Mouse (Mus musculus): ENCODE results near the gene Ccdc51.

The Ccdc51 gene

DNA sequence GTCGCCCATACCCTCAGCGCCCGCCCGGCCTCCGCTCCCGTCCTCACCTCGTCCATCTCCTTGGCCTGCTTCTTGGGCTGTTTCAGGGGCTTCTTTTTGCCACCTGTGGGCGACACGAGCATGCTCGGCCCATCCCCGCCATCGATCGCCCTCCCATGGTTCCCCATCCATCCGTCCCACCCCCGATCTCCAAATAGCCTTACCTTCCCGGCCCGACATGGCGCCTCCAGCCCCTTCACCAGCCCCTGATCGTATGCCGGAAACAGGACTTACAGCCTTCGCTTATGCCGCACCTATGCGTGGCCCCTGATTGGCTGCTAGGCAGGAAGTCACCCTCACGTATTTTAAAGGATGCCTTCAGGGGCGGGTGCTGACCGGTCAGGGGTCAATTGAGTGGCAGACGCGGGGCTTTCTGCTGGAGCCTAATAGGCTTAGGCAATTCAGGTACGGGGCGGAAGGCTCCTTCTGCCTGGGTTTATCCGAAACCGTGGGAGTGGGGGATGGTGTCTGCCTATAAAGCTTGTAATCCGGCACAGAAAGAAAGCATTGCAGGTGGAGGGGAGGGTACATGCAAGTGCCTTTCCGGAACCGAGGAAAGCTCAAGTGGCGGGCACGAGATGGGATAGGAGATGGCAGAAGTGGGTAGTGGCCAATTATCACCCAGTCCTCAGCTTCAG lies at the start of gene Ccdc51, which contains the start of gene Tma7:
Gene Ccdc51 (plus strand): TSS at position 370 of the 677 bp plus-strand sequence.
Gene Tma7 (minus strand): TSS at position 464 of the 677 bp plus-strand sequence.
- DNase-seq, result peak; percentile 88 to 91

- DNase-seq, result peak; percentile 87 to 91
These were observed 44.0 kb upstream of the Ccdc51 start, which contains the start of gene Shisa5 for GRCm38 (mm10) chr9:109038086-109038895. Shisa5 (plus strand) TSS chr9:109038565.

DNA sequence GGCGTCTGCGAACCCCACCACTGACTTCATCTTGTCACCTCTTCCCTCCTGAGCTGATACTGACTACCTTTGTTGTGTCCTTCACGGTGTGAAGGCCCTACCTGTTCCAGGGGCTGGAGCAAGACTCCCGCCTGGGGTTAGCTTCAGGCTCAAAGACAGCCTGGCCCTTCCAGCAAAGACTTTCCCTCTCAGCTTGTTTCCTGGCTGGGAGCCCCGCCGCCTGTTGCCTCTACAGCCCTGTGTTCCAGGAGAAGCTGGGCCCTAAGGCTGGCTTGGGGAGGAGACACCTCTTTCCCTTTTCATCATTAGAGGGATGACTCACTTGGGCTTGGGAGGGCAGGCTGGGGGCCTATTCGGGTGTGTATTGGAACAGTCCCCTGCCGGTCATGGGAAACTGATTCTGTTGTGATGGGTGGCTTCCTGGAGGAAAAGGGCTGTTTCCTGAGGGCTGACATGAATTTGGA lies 43.4 kb upstream of the Ccdc51 start:
- DNase-seq, result peak; percentile 80 to 86

- no peak for DNase-seq
These were observed 42.6 kb upstream of the Ccdc51 start for GRCm38 (mm10) chr9:109039681-109040080.

GRCm38 (mm10) chr9:109040216-109040615 lies 42.1 kb upstream of the Ccdc51 start:
- DNase-seq, result peak in 1 of 2 experiments; percentile 46

- peak; percentile 66 to 82 for DNase-seq
These were observed 41.4 kb upstream of the Ccdc51 start for GRCm38 (mm10) chr9:109040906-109041305.

- DNase-seq, result no peak
These were observed 40.9 kb upstream of the Ccdc51 start for GRCm38 (mm10) chr9:109041351-109041750.

- peak; percentile 67 to 69 for DNase-seq
These were observed 36.0 kb upstream of the Ccdc51 start for GRCm38 (mm10) chr9:109046306-109046705.

DNA sequence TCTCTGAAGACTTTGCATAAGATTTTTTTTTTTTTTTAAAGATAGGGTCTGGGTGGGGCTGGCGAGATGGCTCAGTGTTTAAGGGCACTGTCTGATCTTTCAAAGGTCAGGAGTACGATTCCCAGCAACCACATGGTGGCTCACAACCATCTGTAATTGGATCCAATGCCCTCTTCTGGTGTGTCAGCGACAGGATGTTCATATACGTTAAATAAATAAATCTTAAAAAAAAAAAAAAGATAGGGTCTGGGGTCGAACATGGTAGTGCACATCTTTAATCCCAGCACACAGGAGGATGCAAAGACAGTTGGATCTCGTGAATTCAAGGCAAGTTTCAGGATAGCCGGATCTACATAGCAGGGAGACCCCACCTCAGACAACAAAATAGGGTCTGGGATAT lies 33.0 kb upstream of the Ccdc51 start:
- no peak for DNase-seq

- no peak for DNase-seq
These were observed 32.2 kb upstream of the Ccdc51 start for GRCm38 (mm10) chr9:109049996-109050673.

GRCm38 (mm10) chr9:109050674-109050997 lies 31.7 kb upstream of the Ccdc51 start:
- no peak for DNase-seq

- DNase-seq, result no peak
These were observed 31.2 kb upstream of the Ccdc51 start for GRCm38 (mm10) chr9:109051011-109051501.

DNA sequence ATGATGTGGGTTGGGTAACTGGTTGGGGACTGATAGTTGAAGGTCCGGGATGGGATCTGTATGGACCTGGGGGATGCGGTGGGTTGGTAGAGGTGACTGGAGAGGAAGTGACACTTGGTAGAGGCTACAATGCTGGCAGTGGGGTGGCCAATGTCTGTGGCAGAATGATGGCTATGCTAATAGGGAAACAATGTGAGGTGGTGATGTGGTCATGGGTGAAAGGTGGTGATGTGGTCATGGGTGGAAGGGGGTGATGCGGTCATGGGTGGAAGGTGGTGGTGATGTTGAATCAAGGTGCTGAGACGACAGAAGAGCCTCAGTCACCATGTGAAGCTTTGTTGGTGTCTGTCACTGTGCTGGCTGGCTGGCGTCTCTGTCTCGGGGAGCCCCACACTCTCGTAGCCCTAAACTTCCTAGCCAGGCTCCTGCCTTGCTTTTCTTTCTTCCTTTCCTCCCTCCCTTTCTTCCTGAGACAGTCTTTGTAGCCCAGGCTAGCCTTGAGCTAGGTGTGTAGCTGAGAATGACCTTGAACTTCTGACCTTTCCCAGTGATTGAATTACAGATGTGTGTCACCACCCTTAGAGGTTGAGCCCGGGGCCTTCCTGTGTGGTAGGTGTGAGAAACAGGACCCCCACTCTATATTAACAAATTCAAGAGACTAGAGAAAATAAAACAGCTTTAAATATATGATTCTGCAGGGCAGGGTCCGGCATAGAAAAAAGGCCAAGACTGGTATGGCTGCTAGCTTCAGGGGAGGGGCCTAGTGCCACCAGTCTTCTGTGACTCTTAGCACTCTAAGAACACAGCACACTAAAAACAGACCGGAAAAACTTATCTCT lies 30.4 kb upstream of the Ccdc51 start:
- DNase-seq, result no peak

GRCm38 (mm10) chr9:109052490-109053260 lies 29.6 kb upstream of the Ccdc51 start:
- no peak for DNase-seq

DNA sequence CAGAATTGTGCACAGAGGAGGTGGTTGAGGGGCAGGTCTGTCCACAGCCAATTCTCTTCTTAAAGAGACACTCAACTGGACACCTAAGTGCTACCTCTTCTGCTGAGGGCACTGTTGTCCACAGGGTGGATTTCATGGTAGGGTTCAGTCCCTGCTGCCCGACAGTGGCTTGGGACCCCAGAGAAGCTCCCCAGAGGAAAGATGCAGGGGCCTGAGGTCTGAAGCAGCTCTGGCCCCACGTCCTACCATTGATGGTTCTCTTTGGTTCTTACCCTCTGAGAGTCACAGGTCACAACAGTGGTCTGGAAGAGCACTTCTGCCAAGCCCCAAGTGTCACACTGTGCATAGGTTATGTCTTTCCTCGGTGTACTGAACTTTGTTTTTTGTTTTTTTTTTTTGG lies 28.9 kb upstream of the Ccdc51 start:
- no peak for DNase-seq

DNA sequence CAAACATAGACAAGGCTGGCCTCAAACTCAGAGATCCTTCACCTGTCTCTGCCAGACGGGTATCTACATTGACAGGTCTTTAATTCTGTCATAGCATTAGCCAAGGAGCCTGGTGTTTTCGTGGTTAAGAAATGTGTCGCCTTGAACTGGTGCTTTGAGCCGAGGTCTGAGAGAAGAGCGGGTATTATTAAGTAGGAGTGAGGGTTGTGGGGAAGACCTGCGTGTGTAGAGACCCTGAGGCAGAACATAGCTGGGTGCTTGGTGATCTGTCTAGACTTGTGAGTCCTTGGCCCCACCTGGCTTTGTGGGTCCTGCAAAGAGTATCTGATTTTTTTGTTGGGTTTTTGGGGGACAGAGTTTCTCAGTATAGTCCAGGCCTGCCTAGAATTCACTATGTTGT lies 28.4 kb upstream of the Ccdc51 start:
- no peak for DNase-seq

DNA sequence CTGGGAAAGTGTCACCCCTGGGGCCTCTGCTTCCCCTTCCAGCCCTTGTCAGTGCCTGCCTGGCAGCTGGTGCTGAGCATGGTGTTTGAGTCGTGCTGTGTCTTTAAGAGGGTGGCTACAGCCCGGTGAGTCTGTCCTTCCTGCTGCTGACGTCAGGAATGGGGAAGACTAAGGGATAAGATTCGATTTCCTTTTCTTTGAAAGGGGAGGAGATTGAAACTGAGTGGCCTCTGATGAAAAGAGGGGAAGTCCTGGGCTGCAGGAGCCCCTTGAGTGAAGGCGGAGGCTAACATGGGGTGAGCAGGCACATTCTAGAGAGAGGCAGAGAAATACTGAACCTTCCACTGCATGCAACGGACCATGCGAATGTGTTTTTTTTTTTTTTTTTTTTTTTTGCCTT lies 27.6 kb upstream of the Ccdc51 start:
- DNase-seq, result peak; percentile 82 to 87

- no peak for DNase-seq
These were observed 26.8 kb upstream of the Ccdc51 start for GRCm38 (mm10) chr9:109055271-109056030.

DNA sequence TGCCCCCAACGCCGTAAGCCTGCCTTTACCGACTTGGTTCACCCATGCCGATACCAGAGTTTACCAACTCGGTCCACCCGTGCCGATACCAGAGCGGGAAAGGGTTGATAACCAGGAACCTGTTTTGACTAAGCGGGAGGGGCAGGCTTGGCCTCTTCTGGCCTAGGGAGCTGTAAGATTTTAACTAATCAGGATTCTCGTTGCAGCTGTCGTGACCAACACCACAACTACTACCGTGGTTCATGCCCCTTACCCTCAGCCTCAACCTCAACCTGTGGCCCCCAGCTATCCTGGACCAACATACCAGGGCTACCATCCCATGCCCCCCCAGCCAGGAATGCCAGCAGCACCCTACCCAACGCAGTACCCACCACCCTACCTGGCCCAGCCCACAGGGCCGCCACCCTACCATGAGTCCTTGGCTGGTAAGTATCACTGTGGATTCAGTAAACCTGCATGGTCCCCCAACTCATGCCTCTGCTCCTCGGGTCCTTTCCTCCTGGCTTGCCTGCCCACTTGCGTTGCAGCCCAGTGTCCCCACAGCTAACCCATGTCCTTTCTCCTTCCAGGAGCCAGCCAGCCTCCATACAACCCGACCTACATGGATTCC lies 26.1 kb upstream of the Ccdc51 start:
- no peak for DNase-seq

DNA sequence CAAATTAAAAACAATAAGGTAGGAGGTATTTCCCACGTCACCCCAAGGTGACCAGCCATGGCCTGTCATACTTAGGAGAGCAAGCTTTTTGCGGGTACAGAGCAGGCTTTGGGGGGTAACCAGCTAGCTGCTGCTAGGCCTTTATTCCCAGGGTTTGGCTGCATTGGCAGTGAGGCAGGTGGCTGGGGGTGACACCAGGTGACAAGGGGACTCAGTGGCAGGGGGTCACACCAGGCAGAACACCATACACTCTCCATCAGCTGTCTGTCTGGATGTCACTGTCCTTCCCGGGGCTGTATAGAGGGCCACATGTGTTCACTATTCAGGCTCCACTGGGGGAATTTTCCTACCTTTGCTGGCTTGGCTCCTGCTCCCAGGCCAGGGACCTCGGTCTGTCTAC lies 25.4 kb upstream of the Ccdc51 start:
- no peak for DNase-seq

All from lung, adult 18-20 months (tissue).